Mouse (Mus musculus) T-cell, adult 2 months (primary cell): ENCODE measurements around the gene Tsc1.

Source experiments
- DNase-seq: peaks from one replicate; pipeline ENCODE4 v3.0.0; 2022; ENCODE audit warnings: low spot score

The Tsc1 gene

DNA sequence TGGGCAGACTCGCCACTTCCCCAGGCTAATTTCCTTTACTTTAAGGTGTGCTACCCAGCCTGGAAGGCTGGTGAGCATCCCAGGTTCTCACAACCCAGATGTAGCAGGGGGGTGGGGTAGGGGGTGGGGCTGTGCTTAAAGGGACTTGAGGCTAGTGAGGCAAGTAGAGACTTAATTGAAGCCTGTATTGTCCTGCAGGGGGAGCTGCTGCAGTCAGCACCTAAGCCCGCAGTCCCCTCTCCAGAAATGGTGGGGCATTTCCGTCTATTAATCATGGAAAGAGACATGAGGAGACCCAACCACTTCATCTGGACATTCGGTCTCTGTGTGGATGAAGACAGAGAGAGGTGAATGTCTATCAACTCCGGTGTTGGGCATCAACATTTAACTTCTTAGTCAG, 24.7 kb upstream of the Tsc1 start:
- DNase-seq, result no peak

DNA sequence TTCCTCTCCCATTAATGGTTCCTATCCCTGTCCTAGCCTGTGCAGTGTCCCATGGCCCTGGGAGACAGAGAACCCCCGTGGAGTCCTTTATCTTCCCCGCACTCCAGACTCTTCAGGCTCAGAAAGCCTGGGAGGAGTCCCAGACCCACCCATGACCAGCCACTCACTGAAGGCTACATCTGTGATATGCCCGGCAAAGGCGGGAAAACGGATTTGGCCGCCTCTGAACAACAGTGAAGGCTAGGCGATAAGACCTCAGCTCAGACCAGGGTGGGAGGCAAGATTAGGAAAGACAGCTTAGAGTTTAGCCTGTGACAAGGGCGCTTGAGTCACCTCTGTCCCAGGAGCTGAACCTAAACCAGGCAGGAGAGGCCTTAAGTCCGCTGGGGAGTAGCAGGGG, 24.2 kb upstream of the Tsc1 start:
- no peak for DNase-seq

DNA sequence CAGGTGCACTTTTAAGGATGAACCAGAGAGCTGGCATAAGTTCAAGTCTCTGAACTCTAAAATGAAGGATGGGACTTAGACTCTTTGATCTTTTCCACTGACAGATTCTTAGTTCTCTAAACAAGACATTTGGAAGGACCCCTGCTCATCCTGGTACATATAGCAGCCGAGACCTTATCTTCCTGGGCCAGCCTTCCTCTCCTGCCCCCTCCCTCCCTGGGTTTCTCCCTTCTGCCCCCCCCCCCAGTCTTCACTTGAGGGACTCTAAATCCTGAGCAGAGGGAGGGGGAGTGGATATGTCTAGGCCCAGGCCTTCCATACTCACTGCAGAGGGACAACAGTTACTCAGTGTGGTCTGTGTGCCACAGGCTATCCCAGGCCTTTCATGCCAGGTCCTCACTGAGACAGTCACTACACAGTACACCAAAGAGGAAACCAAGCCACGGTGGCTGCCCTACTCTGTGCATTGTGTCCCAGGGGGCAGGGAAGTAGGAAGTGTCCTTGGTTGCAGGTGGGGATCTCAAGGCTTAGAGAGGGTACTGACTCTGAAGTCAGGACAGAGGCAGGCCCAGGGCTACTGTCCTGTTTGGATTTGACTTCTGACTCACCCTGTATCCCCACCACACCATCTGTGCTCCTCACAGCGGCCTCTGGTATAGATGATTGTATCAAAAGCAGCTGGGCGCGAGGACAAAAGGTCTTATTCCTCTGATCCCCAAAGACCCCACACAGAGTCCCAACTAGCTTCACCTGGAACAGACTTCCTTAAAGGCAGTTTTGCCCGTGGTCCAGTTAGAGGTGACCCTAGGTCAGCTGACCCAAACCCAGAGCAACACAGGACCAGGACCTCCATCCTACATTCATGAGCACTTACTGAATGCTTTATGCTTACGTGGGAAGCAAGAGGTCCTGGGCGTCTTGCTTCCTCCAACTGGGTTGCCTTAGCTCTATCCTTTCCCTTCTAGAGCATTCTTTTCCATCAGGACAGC, 23.2 kb upstream of the Tsc1 start:
- DNase-seq, result no peak

DNA sequence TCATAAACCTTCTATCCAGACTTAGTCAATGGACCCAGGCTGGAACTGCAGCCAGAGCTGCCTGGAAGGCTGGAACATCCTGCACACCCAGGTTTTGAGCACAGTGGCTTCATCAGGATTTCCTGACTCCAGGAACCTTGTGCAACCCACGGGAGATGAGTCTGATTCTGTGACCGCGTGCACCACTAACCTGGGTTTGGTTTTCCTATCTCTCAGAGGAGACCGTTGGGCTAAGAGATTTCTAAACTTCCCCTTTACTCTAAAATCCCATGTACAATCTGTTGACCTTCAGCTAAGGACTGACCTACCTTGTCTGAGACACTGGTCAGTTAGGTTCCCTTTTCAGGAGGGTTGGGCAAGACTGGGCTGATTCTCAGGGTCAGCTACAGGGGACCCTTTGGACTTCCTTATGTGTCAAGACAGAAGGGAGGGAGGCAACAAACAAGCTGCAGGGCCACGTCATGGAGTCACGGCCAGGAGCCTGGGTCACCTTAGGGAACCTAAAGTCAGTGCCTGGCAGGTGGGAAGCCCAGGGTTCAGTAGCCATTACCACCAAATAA, 22.2 kb upstream of the Tsc1 start:
- DNase-seq, result no peak

DNA sequence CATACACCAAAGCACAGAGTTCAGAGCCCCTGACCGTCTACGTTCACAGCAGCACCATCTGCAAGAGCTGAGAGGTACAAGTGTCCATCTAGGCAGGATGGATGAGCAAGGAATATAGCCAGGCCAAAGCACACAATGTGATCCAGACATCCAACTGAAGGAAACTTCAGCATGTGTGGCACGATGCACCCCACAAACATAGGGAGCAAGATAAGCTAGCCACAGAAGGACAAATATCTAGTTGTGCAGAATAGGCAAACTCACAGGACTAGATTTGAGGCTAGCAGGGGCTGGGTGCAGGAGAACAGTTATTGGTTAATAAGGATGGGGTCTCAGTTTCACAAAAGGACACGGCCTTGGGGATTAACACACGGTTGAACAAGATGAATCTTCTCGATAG, 21.7 kb upstream of the Tsc1 start:
- DNase-seq, result no peak

DNA sequence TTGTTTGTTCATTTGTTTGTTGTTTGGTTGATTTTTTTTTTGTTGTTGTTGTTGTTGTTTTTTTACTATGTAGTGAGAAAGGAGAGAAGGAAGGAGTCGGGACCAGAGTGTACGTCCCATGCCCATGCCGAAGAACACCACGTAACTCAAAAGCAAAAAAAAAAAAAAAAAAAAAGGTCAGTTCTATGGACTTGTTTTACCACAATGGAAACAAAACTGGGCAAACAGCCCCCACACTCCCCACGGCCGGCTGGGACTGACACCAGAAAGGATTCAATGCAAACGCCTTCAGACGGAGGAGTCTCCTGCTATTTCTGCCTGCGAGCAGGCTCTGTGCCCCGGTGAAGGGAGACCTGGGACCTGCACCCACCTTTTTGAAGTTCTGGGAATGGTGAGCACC, 20.5 kb upstream of the Tsc1 start:
- no peak for DNase-seq

DNA sequence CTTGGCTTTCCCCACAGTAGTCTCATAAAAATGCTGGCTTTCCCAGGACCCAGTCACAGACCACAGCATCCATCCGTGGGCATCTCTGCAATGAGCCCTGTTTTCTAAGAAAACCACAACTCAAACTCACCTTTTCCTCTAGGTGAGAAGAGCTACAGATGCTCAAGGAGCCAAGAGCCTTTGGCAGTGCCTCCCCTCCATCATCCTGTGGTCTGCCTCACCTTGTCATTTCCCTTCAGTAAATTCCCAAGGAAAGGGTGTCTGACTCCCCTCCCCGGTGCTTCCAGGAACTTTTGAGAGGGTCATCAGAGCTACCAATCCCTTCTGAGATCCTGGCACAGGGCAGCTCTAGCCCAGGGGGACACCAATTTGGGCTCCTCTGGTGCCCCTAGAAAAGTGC, 19.9 kb upstream of the Tsc1 start:
- DNase-seq, result no peak

DNA sequence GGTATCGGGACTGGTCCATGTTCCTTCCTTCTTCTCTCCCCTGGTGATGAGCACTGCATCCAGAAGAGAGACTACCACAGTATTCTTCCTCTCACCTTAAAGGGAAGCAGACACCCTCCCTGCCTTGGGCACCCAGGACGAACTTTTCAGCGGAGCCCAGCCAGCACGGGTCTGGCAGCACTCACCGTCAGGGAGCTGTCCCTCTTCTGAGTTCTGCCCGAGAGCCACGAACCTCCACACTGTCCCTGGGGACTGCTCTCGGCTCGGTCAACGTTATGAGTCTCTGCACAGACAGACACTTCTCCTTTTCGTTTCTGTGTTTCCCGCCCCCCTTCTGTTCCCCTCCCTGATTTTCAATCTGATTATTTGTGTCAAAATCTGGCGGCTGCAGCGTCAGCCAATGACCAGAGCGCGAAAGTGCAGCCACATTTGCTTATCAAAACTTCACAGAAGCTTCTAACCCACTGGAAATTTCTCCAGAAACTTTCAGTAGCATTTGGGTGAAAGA, 19.3 kb upstream of the Tsc1 start, which contains the start of gene Gfi1b:
TSS of gene Gfi1b (minus strand) at position 319 of the 508 bp plus-strand sequence.
- no peak for DNase-seq

DNA sequence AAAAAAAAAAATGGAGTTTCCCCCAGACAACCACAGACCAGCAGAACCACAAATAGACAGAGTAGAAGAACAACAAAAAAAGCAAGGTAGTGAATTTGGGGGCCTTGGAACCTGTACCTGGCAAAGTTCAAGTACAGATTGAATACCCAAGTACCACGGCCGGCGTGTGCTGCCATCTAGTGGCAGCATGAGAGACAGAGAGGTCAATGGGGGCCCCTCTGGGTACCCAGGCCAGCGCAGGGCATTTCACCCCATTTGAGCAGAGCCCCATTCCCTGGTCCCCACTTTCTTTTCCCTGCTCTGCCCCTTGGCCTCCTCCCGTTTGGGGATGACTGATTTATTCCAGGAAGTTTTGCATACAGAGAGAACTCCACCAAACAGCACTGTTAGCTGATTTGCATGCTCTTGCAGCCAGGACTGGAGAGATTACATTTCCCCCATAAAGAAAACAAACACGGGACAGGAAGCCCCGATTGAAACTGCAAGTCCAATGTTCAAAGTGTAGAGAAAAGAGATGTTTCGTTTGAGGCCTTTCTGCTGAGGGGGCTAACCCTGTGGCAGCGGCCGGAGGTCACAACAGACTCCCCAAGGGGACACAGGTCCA, 18.4 kb upstream of the Tsc1 start:
- DNase-seq, result peak; percentile 35

DNA sequence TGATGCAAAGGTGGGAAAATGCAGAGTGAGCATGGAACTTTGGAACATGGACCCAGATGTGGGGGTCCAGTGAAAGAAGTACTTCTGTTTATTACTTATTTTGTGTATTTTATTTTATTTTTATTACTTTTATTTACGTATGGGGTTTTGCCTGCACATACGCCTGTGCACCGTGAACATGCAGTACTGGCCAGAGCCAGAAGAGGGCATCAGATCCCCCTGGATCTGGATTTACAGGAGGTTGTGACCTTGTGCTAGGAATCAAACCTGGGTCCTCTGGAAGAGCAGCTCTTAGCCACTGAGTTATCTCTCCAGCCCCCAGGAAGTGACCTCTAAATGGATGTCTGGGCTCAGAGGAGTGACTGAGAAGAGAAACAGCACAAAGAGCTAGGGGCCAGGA, 16.2 kb upstream of the Tsc1 start:
- no peak for DNase-seq

DNA sequence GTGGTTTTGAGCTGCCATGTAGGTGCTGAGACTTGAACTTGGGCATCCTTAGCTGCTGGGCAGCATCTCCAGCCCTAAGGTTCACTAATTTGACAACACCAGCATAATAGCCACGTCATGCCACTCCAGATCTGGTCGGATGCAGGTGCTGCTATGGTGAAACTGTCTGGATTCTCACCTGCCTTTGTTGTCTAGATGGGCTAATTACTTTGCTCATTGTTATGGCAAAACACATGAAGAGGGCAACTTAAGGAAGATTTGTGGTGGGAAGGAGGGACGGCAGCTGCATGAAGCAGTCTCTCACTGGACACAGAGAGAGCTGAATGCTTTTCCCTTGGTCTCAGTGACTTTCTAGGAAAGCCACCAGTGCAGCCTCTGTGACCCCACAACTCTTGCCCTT, 15.0 kb upstream of the Tsc1 start:
- no peak for DNase-seq

DNA sequence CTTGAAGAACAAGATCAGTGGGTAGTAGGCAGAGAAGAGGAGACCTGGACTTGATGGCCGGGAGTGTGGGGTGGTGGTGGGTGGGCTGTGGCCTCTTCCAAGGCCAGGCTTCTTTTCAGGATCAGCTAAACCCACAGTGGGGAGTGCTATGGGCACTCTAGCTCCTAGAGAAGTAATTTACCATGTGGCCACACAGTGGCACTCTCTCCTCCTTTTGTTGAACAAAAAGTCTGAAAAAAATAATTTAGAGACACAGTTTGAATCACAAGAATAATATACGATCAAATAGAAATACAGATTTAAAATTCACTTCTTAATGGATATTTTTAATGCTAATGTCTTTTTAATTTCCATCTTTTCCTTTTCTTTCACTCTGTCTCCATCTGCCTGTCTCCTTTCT, 13.0 kb upstream of the Tsc1 start:
- DNase-seq, result no peak

DNA sequence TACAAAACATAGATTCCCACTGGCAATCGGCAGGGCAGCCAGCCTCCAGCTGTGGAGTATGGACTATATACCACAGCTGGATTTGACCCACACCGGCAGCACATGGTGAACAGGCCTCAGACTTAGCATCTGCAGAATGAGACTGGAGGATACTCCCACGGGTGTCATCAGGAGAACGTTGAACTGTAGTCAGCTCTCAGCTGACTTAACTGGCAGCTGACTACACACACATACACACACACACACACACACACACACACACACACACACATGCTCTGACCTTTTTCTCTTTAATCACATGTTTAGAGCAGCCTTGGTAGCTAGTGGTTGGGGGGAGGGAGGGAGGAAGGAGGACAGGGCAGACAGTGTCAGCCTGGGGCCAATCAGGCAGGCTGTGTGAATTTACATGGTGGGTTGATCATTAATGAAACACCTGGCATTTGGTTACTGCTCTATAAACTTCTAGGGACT, 11.1 kb upstream of the Tsc1 start:
- no peak for DNase-seq

DNA sequence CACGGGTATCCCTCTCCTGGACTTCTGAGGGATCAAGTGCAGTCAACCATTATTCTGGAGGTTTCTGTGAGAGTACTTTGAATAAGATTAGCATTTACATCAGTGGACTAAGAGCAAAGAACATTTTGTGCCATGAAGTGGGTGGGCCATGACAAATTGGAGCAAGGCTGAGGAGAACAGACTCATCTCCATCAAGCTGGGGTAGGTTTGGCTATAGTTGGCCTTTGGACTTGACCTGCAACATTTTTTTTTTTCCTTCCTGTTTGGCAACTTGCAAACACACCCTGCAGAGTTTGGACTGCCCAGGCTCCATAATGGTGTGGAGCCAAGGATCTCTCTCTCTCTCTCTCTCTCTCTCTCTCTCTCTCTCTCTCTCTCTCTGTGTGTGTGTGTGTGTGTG, 8.4 kb upstream of the Tsc1 start:
- DNase-seq, result no peak

DNA sequence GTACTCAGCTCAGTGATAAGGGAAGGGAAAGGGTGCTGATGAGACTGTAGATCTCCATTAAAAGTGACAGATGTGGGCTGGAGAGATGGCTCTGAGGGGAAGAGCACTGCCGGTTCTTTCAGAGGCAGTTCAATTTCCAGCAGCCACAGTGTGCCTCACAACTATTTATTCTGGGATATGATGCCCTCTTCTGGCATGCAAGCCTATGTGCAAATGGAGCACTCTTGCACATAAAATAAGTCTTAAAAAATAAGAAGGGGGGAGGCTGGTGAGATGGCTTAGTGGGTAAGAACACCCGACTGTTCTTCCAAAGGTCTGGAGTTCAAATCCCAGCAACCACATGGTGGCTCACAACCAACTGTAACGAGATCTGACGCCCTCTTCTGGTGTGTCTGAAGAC, 7.9 kb upstream of the Tsc1 start:
- DNase-seq, result no peak

DNA sequence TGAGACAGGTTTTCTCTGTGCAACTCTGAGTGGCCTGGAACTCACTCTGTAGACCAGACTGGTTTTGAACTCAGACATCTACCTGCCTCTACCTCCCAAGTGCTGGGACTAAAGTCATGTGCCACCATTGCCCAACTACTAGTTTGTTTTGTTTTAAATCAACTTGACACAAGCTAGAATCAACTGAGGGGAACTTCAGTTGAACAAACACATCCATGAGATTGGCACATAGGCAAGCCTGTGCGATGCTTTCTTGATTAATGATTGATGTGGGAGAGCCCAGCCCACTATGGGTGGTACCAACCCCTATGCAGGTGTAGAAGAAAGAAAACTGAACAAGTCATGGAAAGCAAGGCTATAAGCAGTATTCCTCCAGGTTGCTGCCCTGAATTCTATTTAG, 5.8 kb upstream of the Tsc1 start:
- DNase-seq, result no peak

DNA sequence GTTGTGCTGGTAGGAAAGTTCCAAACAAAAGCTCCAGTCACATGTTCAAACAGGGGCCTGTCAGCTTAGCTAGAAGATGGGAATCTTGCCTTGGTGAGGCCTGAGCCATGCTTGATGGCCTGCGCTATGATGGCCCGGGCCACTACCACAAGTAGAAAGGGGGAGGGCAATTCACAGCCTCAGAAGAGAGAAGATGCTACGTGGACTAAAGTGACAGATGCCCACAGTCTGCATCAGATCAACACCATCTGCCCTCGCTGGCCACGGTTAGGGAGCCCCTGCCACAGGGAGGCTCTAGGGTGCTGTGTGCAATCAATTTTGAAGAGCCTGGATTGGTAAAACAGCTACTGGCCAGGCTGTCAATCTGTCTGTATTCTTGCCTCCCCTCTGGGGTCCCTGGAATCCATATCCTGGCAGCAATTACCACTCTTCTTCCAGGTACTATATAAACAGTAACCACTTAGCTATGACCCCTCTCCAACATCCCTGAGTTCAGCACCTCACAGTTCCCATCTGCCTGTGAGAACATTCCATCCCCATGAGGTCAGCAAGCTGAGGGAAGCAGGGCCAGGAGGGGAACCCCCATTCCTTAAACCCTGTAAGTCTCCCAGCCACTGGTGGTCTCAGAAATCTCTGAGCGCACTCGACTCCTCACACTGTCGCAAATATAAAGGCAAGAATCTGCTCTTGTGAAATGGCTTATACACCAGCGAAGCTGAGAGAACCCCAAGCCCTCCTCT, 3.8 kb upstream of the Tsc1 start:
- DNase-seq, result no peak

DNA sequence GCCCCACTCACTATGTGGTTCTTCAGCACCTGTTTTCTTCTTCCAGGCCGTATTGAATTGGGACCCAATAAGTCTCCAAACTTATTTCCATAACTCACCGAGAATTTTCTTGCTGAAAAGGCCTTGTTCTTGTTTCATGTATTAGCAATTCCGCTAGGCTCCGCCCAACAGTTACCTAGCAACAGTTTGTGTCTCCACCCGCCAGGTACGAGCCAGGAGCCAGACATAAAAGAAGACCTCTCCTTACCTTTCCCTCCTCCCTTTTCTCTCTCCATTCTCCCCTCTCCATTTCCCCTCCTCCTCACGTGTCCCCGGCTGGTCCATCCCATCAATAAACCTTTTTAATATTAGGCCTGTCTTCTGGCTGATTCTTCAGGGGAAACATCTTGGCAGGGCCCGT, 2.7 kb upstream of the Tsc1 start:
- DNase-seq, result no peak

DNA sequence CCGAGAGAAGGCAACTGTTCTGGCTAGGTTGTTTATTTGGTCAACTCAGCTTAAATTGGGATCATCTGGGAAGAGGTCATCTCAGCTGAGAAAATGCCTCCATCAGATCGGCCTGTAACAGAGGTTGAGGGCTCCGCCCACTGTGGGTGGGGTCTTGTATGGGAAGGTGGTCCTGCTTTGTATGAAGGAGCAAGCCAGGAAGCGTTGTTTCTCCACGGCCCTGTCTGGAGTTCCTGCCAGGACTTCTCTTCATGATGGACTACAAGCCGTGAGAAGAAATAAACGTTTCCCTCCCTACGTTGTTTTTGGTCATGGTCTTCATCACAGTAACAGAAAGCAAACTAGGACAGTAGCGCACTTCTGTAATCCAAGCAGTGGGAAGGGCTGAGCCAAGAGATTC, 2.1 kb upstream of the Tsc1 start:
- no peak for DNase-seq

DNA sequence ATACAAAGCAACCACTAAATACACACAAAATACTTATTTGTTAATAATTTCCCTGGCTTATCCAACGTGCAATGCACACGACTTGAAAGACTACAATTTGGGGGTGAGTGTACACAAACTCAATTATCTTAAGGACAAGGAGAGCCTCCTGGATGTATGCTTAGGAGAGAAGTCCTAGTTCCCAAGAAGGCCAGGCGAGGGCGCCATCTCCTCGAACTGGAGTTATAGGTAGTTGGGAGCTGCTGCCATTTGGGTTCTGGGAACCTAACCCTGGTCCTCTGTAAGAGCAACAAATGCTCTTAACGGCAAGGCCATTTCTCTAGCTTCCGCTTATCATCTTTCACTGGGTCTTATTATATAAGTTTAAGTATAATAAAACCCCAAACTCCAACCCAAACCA, 1.2 kb upstream of the Tsc1 start:
- DNase-seq, result peak; percentile 39

DNA sequence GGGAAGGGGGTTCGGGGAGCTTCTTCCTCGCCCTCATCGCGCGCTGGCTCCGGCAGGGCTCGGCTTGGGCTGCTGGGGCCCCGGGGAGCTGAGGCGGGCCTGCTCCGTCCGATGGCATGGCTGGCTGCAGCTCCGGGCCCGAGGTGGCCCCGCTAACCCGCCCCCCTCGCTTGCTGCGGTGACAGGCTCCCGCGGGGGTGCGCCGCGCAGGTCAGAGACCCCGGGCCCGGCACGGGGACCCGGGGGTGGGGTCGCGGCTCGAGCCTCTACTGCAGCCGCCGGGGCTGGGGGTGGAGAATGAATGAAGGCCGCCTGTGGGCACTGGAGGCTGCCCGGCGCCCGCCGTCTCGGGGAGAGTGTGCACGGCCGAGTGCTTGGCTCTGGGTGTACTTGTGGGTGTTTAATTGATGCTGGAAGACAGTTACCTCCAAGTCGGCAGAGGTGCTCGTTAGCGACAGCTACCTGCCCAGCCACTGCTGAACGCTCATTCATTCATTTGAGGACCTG, 460 bp downstream of the Tsc1 start:
- DNase-seq, result no peak

DNA sequence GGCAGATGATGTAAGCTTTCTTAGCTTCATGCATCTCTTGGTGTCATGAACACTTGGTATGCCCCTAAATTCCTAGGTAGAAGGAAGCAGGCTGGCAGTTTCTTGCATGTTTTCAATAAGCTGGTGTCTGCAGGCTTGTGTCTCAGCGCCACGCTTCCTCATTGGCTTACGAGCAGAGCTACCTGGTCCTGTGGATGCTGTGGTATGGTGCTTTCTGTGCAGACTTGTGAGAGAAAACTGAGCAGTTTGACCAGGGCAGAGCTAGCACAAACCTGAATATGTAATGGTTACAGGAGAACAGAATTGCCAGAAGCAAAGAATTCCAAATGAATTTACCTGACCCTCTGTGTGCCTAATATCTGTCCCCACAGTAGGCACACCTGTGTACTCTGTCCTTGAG, 2.1 kb downstream of the Tsc1 start:
- DNase-seq, result no peak
